1 mouse cellular context compared by ENCODE assay signal in the genomic region with DNA sequence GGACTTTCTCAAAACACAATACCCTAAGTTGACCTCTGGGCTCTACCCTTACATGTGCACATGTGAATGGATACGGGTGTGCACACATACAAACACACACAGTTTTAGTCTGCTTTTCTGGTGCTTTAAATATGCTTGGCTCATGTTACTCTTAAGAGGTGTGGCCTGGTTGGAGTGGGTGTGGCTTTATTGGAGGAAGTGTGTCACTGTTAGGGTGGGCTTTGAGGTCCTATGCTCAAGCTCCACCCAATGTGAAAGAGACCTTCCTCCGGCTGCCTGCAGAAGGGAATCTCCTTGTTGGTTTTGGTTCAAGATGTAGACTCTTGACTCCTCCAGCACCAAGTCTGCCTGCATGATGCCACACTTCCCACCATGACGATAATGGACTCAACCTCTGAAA.
TF ChIP-seq lines count a peak whose summit lies in the region.

No protein-coding gene starts in this region.

TF ChIP-seq in ES-E14, 5 proteins besides CTCF, POLR2A, EP300 and RAD21:
- TF ChIP-seq HCFC1 (IDR thresholded peaks at IDR 0.05; ENCODE audit: borderline replicate concordance, insufficient read depth, low read length), result no peak
- no peak for TF ChIP-seq CHD2 (IDR thresholded peaks at IDR 0.05; ENCODE audit: low read depth, low read length)
- TF ChIP-seq ZC3H11A (IDR thresholded peaks at IDR 0.05; ENCODE audit: borderline replicate concordance, low read depth, low read length), result no peak
- no peak for TF ChIP-seq ZNF384 (IDR thresholded peaks at IDR 0.05; ENCODE audit: low read depth, low read length)
- no peak for TF ChIP-seq MAFK (IDR thresholded peaks at IDR 0.05; ENCODE audit: insufficient read depth, low read depth, low read length)
